ENCODE assay signal across 10 mouse cellular contexts in the genomic region with DNA sequence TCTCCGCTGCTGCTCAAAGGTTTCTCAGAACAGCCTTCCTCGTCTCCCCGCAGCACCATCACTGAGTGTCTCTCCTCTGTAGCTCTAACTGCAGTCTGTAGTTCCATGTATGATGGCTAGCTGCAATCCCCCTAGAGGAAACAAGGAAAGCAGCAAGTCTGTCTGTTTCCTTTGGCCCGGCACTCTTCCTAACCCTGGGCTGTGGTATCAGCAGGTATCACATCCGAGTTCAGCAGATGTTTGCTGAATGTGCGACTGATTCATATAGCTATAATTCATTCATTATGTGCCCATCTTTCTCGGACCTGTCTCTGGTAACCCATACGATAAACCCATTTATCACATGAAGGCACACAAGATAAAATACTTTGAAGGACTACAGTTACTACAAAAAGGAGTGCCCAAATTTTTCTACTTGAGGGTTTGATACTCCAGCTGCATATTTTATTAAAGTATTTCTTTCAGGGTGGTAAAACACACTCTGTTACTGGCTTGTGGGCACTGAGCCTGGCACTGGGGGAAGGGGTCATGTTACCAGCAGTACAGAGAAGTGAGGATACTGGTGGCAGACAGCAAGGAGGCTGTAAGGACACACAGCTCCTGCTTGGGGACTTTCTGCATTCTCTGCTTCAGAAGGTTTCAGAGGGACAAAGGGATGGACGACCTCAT. TPM values are rescaled to one million over a fixed set of nuclear protein-coding genes. Genes with fewer than 3 reads are reported as not detected.
DNase-seq lines count a peak whose midpoint lies in the region; TF ChIP-seq lines count a peak whose summit lies in the region.
"Had no signal": no experiment of that assay in that cellular context is flagged by ENCODE, and none has a peak within 500 bp of the region (broad histone marks: within the 10 kb centered on the region; RNA-seq: fewer than 3 reads in every experiment).

No protein-coding gene starts in this region.

- no peak overlapping the region for H3K27ac ChIP-seq in layer of hippocampus, adult 2 months
- H3K27ac ChIP-seq in MEL (ENCODE audit: control insufficient read depth, low read depth, low read length): peak overlapping the region; percentile 82
- H3K27ac ChIP-seq in macrophage: peak overlapping the region; percentile 91; the same call in 1 of the 2 replicates

- no peak; the same call in 1 of the 2 replicates for TF ChIP-seq RAD21 in MEL (IDR thresholded peaks at IDR 0.05; ENCODE audit: low read depth, low read length)

- H3K79me2 ChIP-seq in MEL (ENCODE audit: control insufficient read depth, insufficient read depth, low read length, poor library complexity) (no peaks in the 10 kb centered on the region), macrophage (ENCODE audit: inconsistent target) (no peaks in the 10 kb centered on the region)

- WGBS in macrophage (ENCODE audit: missing documents): 87% methylated on average over 9 of the region's 9 CpGs

- H3K27me3 ChIP-seq in MEL (ENCODE audit: control insufficient read depth in 1 of 2, insufficient read depth in 2 of 2, low read length in 2 of 2): no peaks in the 10 kb centered on the region

- intact Hi-C loops in gastrocnemius, postnatal 36 days (cut with DNase I): no loop called here

- H3K9ac ChIP-seq in MEL (ENCODE audit: control insufficient read depth, low read depth, low read length, poor library complexity, severe bottlenecking): peak overlapping the region; percentile 64

- TF ChIP-seq POLR2A in MEL (IDR thresholded peaks at IDR 0.05; ENCODE audit: control insufficient read depth in 1 of 2, insufficient read depth in 1 of 2, low read depth in 1 of 2, low read length in 2 of 2, poor library complexity in 1 of 2): 0 out of 4 replicates have a peak, but pooled peaks of 1 of the 2 experiments have one; percentile 25

- H3K9me3 ChIP-seq in MEL (replicated peaks; ENCODE audit: insufficient read depth, low read length): no peaks in the 10 kb centered on the region

- H3K36me3 ChIP-seq in MEL (ENCODE audit: control insufficient read depth in 1 of 2, insufficient read depth in 2 of 2, low read length in 2 of 2): peaks cover 0 to 34% of the 10 kb centered on the region in 2 experiments; a peak in 2 of 4 replicates
- H3K36me3 ChIP-seq in macrophage (ENCODE audit: inconsistent target): no peaks in the 10 kb centered on the region

- peak; percentile 56 for TF ChIP-seq CTCF in layer of hippocampus, adult 2 months (conservative IDR thresholded peaks at IDR 0.05)
- peak in 2 of 3 experiments; percentile 54 to 61; a peak in 4 of 6 replicates for TF ChIP-seq CTCF in MEL (IDR thresholded peaks at IDR 0.05 in 2 of 3, conservative IDR thresholded peaks at IDR 0.05 in 1 of 3; ENCODE audit: control insufficient read depth in 1 of 3, insufficient read depth in 1 of 3, low read depth in 2 of 3, low read length in 3 of 3, poor library complexity in 1 of 3, severe bottlenecking in 1 of 3)

- H3K4me3 ChIP-seq in layer of hippocampus, adult 2 months: no peak overlapping the region
- peak overlapping the region in 1 of 2 experiments; percentile 28; a peak in 1 of 4 replicates for H3K4me3 ChIP-seq in MEL (ENCODE audit: control insufficient read depth in 1 of 2, insufficient read depth in 1 of 2, low read depth in 2 of 2, low read length in 2 of 2)
- H3K4me3 ChIP-seq in macrophage (ENCODE audit: inconsistent target): no peak overlapping the region

- peaks cover 21 to 48% of the 10 kb centered on the region in 2 experiments for H3K4me1 ChIP-seq in MEL (ENCODE audit: control insufficient read depth in 1 of 2, insufficient read depth in 2 of 2, low read length in 2 of 2)

- no peak for DNase-seq in layer of hippocampus, adult 2 months (ENCODE audit: low spot score in 2 of 2)
- no peak for DNase-seq in layer of hippocampus, adult 11-12 months (ENCODE audit: low spot score)
- DNase-seq in MEL (ENCODE audit: low read depth, low spot score): peak; percentile 86
- peak; percentile 44 for DNase-seq in c-Kit-positive CD71-positive TER-119-positive erythroid progenitor cells, embryonic 14.5 days (ENCODE audit: low spot score)
- DNase-seq in gastrocnemius, postnatal 36 days: no peak
- no peak for DNase-seq in right cerebral cortex, adult 18-20 months
- DNase-seq: adrenal gland, adult 2 months; heart, postnatal 14 days; lung, postnatal 36 days had no signal

- TF ChIP-seq EP300 in MEL (IDR thresholded peaks at IDR 0.05; ENCODE audit: low read depth in 1 of 2, low read length in 2 of 2): peak in 1 of 2 experiments; percentile 40; a peak in 1 of 4 replicates

TF ChIP-seq in MEL, 35 proteins besides CTCF, POLR2A, EP300 and RAD21:
- peak; percentile 61; the same call in 1 of the 2 replicates for TF ChIP-seq TBP (IDR thresholded peaks at IDR 0.05; ENCODE audit: low read depth, low read length)
- 0 out of 2 replicates have a peak, but pooled peaks have one; percentile 1 for TF ChIP-seq TCF12 (IDR thresholded peaks at IDR 0.05; ENCODE audit: low read depth, low read length)
- TF ChIP-seq ETS1 (IDR thresholded peaks at IDR 0.05; ENCODE audit: low read depth, low read length): peak; percentile 29; the same call in 1 of the 2 replicates
- no peak for TF ChIP-seq BHLHE40 (IDR thresholded peaks at IDR 0.05; ENCODE audit: borderline replicate concordance, low read depth, low read length)
- TF ChIP-seq MXI1 (IDR thresholded peaks at IDR 0.05; ENCODE audit: low read depth, low read length): 0 out of 2 replicates have a peak, but pooled peaks have one; percentile 18
- peak; percentile 48; the same call in 1 of the 2 replicates for TF ChIP-seq GATA1 (IDR thresholded peaks at IDR 0.05; ENCODE audit: low read depth, low read length)
- TF ChIP-seq MAZ (IDR thresholded peaks at IDR 0.05; ENCODE audit: low read depth, low read length): no peak
- 0 out of 2 replicates have a peak, but pooled peaks have one; percentile 18 for TF ChIP-seq HCFC1 (IDR thresholded peaks at IDR 0.05; ENCODE audit: low read depth, low read length)
- no peak for TF ChIP-seq TAL1 (IDR thresholded peaks at IDR 0.05; ENCODE audit: low read length)
- TF ChIP-seq CHD1 (IDR thresholded peaks at IDR 0.05; ENCODE audit: low read depth, low read length): no peak

RNA-seq across cellular contexts. Expression of a gene that starts 36.8 kb away (rescaled TPM):
- 1 to 10 TPM; 2.5 to 3.0 TPM for total RNA-seq in layer of hippocampus, adult 2 months (2021)
- 2.1 and 2.2 TPM in 2 replicates for total RNA-seq in MEL (2012; rRNA removed)
- polyA plus RNA-seq in MEL (2012; ENCODE audit: insufficient read depth in 1 of 2, insufficient read length in 2 of 2, low read depth in 1 of 2, low replicate concordance in 2 of 2, missing spikeins in 1 of 2) (1 to 10 TPM in 1 of 2 experiments, not detected in 1; 5.0 TPM), macrophage (2018) (17.8 to 32.1 TPM (median 29.0 TPM) in 3 replicates)
- total RNA-seq in macrophage (2018; cell fraction: chromatin; rRNA removed): 10 to 100 TPM in 7 of 26 experiments, 1 to 10 TPM in 18, under 1 TPM in 1; 0.95 to 17.3 (median 4.4) TPM
- total RNA-seq in macrophage (2018; cell fraction: cytosol; rRNA removed): 10 to 100 TPM; 14.7 to 54.2 (median 30.2) TPM
- 10 to 100 TPM in 25 of 26 experiments, 1 to 10 TPM in 1; 8.6 to 58.0 (median 32.0) TPM for total RNA-seq in macrophage (2018; cell fraction: nucleus; rRNA removed)
- 1 to 10 TPM; 2.6 to 2.9 TPM for total RNA-seq in gastrocnemius, postnatal 36 days (2021)

Comparison
In these comparisons a context has a peak if more than half of its experiments do, and no peak if none do; other contexts are left out.
1. DNase-seq: peak in MEL (single experiment) and c-Kit-positive CD71-positive TER-119-positive erythroid progenitor cells, embryonic 14.5 days (single experiment); none in layer of hippocampus, adult 2 months (0 of 2), layer of hippocampus, adult 11-12 months (single experiment), gastrocnemius, postnatal 36 days (0 of 2) and right cerebral cortex, adult 18-20 months (single experiment).